Mouse (Mus musculus) left cerebral cortex, postnatal 36 days (tissue): ENCODE measurements around the gene Ciao1. TPM values are rescaled to one million over a fixed set of nuclear protein-coding genes. Genes with fewer than 3 reads are reported as not detected.
"Not testable (repeated sequence)": the region's sequence is repeated elsewhere in the genome, so short reads cannot be mapped to it uniquely, and the experiment has no call there.

Experiments
- DNase-seq, 2 experiments: peaks; one replicate each; pipeline ENCODE4 v3.0.0; 2021 to 2022; ENCODE audit warnings: low spot score in 2 of 2, mixed read lengths in 1 of 2
- intact Hi-C: fragments of 180-260 bp; cut with DNase I; formaldehyde crosslinking; loops from one replicate; pipeline ENCODE4 v1.15.1; 2025
- total RNA-seq, 2 experiments: library from RNA; stranded (reverse); gene quantifications; 2 replicates each; pipeline ENCODE4 v1.2.3; 2021

Gene Ciao1
- total RNA-seq, 2 experiments from 2014 or later, result 77.3 to 90.5 TPM

DNA sequence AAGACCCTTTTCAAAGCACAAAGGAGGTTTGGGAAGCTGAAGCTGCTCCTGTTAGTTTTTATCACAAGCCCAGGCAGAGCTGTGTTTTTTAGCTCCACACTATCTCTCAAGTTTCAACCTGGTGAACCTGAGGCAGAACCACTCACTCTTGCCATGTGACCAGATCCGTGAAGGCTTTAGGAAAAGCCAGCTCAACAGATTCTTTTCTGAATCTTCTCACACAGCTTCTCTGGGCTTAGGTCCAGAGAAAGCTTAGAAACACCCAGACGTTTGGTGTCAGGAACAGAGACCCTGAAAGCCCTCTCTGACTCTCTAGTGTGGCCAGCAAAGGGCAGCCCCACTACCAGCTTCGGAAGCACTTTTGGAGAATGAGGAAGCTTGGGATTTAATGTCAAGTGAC lies 3.8 kb upstream of the Ciao1 start:
- intact Hi-C loops, result no loop called here
- DNase-seq, result no peak

DNA sequence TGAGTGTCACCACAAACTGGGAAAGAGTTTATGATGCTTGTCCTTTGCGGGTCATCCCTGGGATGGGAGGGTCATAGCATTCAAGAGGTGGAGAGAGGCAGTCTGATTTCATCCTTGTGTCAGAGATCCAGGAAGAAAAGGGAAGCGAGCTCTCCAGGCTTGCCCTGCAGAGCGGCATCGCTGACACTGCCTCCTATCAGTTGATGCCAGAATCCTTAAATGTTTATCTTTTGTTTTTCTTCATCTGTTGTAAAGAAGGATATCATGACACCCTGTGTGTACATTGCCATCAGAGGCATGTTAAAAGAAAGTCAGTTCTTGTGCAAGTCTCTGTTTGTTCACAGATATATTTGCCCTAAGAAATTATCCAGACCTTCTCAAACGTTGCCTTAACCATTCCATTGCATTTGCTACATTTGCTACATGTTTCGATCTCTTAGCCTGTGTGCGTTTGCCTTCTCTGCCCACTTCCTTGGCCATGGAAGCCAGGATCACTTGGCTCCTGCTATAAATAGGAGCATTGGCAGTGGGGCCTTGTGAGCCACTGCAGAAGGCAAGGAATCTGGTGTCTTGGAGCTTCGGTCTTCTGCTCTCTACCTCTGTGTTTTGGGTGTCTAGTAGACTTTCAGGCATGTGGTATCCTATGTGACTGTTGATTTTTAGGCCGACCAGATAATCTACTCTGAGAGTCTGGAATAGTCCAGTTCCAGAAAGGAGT lies 2.8 kb upstream of the Ciao1 start:
- intact Hi-C loops, result no loop called here
- no peak for DNase-seq

DNA sequence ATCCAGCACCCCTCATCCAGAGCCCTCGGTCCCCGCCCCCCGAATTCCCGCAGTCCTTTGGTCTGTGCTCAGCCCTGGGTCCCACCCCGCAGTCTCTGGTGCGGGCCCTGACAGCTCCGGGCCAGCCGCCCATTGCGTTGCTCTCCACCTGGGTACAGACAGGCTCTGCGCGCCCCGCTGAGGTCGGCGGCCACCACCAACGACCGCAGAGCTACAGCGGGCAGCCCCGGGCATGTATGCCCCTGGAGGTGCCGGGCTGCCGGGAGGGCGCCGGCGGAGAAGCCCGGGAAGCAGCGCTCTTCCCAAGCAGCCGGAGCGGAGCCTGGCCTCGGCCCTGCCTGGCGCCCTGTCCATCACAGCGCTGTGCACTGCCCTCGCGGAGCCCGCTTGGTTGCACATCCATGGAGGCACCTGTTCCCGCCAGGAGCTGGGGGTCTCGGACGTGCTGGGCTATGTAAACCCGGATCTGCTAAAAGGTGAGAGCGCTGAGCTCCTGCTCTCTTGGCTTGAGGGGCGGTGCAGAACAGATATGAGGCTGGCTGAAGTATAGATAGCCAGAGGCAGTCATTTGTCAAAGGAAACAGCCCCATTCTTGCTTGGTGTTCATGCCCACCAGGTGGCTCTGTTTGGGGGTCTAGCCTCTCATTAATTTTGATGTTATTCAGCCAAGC lies 853 bp upstream of the Ciao1 start:
- intact Hi-C loops, result loop anchor here (5.0 kb wide), 1 partner anchor 41 kb away; the partner anchor contains the start of genes 1810024B03Rik and Snrnp200
- peak; percentile 43 to 56 for DNase-seq

DNA sequence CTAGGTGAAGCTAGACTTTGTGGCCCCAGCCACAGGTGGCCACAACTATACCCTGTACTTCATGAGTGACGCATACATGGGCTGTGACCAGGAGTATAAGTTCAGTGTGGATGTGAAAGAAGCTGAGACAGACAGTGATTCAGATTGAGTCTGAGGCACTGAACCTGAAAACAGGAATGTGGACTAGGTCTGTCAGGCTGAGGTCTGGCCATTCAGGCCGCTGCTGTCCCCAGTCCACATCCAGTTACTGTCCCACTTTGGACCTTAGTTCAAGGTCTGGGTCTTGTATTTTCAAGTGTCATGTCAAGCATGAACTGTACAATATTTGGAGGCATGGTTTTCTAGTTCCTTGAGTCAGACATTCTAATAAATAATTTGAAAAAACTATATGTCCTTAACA lies 7.6 kb downstream of the Ciao1 start:
- DNase-seq, result no peak
- intact Hi-C loops, result no loop called here

DNA sequence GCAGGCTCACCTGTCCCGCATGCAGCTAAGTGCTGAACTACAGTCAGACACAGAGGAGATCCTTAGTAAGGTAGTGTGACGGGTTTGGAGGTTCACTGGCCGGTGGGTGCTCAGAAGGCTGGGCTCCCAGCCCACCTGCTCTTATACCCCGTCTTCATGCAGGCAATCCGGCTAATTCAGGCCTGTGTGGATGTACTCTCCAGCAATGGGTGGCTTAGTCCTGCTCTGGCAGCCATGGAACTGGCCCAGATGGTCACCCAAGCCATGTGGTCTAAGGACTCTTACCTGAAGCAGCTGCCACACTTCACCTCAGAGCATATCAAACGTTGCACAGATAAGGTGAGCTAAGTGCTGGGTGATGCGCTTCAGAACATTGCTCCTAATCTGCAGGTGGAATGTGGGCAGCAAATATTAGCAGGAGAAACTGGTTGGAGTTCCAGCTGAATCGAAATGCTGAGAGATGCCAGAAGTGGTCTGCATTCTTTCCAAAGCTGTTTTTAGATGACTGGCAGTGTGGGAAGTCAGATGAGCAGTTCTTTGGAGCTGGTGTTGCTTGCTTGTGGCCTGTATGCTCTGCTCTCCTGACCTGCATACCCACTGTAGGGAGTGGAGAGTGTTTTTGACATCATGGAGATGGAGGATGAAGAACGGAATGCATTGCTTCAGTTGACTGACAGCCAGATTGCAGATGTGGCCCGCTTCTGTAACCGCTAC lies 9.6 kb downstream of the Ciao1 start:
- no peak for DNase-seq
- intact Hi-C loops, result no loop called here

DNA sequence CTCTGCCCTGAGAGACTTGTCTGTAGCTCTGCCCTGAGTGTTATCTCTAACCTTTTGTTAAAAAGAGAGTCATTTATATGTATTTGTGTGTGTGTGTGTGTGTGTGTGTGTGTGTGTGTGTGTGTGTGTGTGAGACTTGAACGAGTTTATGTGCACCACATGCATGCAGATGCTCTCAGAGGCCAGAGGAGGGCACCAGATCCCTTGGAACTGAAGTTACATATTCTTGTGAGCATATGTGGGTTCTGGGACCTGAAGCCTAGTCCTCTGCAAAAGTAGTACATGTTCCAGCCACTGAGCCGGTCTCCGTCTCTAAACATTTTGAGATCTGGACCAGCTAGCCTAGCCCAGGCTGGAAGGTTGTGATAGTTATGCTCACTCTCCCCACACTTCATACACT lies 22.4 kb downstream of the Ciao1 start:
- intact Hi-C loops, result no loop called here
- DNase-seq, result no peak

DNA sequence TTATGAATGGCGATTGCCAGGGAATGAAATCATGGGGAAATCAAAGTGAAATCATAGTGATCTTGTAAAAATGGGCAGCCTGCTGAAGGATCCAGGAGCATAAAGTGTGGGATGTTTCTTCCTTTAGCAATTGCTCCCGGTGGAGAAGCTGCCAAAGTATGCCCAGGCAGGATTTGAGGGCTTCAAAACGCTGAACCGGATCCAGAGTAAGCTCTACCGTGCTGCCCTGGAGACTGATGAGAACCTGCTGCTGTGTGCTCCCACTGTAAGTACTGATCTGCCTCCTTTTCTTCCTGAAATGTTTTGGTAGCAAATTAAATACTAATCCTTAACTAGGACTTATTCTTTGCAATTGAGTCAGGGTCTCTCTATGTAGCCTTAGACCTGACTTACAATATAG lies 29.9 kb downstream of the Ciao1 start:
- intact Hi-C loops, result loop anchor here (10.0 kb wide), 1 partner anchor 473 kb away; no protein-coding TSS in a partner anchor

DNA sequence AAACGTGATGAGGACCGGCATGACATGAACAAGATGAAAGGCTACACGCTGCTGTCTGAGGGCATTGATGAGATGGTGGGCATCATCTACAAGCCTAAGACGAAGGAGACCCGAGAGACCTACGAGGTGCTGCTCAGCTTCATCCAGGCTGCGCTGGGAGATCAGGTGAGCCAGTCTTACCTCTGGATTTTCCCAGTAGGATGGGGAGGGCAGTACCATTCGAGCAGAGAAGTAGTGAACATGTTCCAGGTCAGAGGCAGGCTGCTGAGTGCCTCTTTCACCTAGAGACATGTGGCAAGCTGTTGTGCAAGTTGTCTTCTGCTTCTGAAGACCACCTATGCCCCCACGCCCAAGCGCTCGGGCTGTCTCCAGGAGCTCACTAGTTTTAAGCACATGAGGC lies 36.9 kb downstream of the Ciao1 start:
- intact Hi-C loops, result loop anchor here (10.0 kb wide), 1 partner anchor 466 kb away; no protein-coding TSS in a partner anchor
- no peak for DNase-seq

More for the DNA sequence above, 29.9 kb downstream of the Ciao1 start:
- DNase-seq, result no peak

DNA sequence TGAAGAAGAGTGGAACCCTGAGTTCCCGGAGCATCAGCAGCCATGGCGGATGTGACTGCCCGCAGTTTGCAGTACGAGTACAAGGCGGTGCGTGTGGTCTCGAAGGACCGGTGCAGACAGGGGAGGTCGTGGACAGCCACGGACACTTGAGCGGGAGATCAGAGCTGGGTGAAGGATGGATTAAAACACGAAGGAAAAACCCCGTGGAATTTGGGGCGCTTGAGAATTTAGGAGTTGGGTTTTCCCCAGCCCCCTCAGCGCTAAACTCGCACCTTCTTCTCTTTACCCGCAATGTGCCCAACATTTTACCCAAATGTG lies 39.2 kb downstream of the Ciao1 start:
- DNase-seq, result no peak
- intact Hi-C loops, result loop anchor here (5.0 kb wide), 1 partner anchor 39 kb away; the partner anchor contains the start of genes Ciao1 and Tmem127

DNA sequence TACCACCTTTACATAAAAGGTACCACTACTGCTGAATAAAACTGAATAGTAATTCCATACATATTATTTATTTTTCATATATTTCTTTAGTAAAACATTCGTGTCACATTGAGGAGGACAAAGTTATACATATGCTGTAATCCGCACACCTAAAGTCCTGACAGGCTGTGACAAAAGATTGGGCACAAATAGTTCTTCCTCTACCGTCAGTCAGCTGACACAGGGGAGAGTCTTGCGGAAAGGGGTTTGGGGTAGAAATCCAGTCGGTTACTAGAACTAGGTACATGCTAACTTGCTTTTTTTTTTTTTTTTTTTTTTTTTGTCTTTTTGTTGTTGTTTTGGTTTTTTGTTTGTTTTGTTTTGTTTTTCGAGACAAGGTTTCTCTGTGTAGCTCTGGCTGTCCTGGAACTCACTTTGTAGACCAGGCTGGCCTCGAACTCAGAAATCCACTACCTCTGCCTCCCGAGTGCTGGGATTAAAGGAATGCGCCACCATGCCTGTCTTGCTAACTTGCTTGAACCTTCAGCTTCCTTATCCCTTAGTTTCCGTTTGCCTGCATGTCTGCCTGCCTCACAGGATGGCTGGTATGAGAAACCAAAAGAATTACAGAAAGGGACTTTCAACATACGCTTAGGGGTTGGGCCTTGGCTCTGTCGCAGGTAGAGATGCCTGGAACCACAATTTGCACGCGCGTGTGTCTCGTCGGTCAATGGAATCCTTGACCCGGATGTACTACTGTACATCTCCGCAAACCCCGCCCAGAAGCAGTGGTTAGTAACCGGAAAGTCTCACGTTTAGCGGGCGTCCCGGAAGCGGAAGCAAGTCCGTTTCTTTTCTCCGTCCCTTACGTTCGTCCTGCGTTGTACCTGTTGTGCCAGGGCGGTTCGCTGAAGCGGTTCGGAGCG lies 39.8 kb downstream of the Ciao1 start, which contains the start of the genes 1810024B03Rik and Snrnp200:
1810024B03Rik (minus strand) TSS at position 734 of the 905 bp plus-strand sequence.
Snrnp200 (plus strand) TSS at position 840 of the 905 bp plus-strand sequence.
- intact Hi-C loops, result loop anchor here (5.0 kb wide), 1 partner anchor 40 kb away; the partner anchor contains the start of genes Ciao1 and Tmem127
- peak; percentile 93 to 94 for DNase-seq

DNA sequence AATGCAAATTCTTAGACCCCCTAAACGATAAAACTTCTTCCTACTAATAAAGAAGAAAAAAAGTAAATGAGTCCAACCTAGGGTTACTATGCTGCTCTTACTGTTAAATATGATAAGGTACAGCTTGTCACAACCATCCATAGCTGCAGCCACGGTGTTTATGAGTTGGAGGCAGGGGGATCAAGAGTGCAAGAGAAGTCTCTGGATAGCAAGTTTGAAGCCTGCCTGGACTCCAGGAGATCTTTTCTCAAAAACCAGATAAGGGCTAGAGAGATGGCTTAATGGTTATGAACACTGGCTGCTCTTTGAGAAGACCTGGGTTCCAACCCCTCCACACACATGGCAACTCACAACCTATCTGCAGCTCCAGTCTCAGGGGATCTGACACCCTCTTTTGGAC lies 40.7 kb downstream of the Ciao1 start:
- intact Hi-C loops, result loop anchor here (5.0 kb wide), 1 partner anchor 40 kb away; the partner anchor contains the start of genes Ciao1 and Tmem127
- no peak for DNase-seq

DNA sequence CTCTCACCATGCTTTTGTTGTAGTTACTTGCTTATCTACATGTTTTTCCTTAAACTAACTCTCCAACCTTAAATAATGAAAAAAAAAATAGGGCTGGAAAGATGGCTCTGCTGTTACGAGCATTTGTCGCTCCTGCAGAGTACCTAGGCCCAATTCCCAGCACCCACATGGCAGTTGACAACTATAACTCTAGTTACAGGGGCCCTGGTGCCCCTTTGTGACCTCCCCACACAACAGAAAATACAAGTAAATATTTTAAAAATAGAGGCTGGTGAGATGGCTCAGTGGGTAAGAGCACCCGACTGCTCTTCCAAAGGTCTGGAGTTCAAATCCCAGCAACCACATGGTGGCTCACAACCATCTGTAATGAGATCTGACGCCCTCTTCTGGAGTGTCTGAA lies 41.7 kb downstream of the Ciao1 start:
- not testable (repeated sequence) for DNase-seq
- intact Hi-C loops, result loop anchor here (2.0 to 5.0 kb wide), 2 partner anchors 37 to 41 kb away; partner anchors contain the start of genes Ciao1 and Tmem127

DNA sequence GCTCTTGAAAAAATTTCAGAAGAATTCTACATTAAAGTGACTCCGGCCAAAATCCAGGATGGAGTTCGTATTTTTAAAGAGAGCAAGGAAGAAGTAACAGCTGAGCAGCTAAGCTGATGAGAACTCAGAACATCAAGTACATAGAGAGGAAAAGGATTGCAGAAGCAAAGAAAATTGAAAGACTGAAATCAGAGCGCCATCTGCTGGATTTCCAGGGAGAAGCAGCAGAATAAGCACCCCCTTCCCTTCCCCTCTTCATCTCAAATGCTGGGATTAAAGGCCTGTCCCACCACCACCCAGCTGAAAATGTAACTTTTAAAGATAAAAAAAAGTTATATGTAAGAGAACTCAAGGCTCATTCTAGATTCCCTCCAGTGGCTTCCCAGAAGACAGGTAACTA lies 42.7 kb downstream of the Ciao1 start:
- peak; percentile 38 to 46 for DNase-seq
- intact Hi-C loops, result loop anchor here (2.0 to 5.0 kb wide), 2 partner anchors 36 to 42 kb away; partner anchors contain the start of genes Ciao1 and Tmem127

Other genes starting within 250 kb of the Ciao1 start
- gene Ap4e1, start 239.1 kb downstream of the Ciao1 start, total RNA-seq, result 10 to 100 TPM; 10.9 to 16.0 TPM
- gene Blvra, start 177.2 kb downstream of the Ciao1 start, total RNA-seq, result 10 to 100 TPM; 27.3 to 28.4 TPM
- gene Ncaph, start 113.9 kb downstream of the Ciao1 start, total RNA-seq, result 1 to 10 TPM; 1.8 to 1.9 TPM
- gene Itpripl1, start 104.4 kb downstream of the Ciao1 start, total RNA-seq, result 1 to 10 TPM; 1.8 to 2.6 TPM
- gene 1810024B03Rik, start 39.5 kb downstream of the Ciao1 start, total RNA-seq, result 1 to 10 TPM in 1 of 2 experiments, under 1 TPM in 1; 0.69 to 1.4 TPM
- 10 to 100 TPM; 84.5 to 87.8 TPM for gene Snrnp200, start 39.4 kb downstream of the Ciao1 start, total RNA-seq
- 10 to 100 TPM; 74.1 to 87.5 TPM for gene Tmem127, start 92 bp upstream of the Ciao1 start, total RNA-seq
- gene Stard7, start 22.4 kb upstream of the Ciao1 start, total RNA-seq, result 100 to 1,000 TPM; 107 to 119 TPM
- gene Dusp2, start 88.3 kb upstream of the Ciao1 start, total RNA-seq, result 1 to 10 TPM; 1.6 to 2.5 TPM
- not detected for gene Astl, start 90.8 kb upstream of the Ciao1 start, total RNA-seq
- under 1 TPM; 0.25 to 0.97 TPM for gene Adra2b, start 115.4 kb upstream of the Ciao1 start, total RNA-seq
- under 1 TPM in 1 of 2 experiments, not detected in 1; 0.63 TPM for gene Gpat2, start 177.4 kb upstream of the Ciao1 start, total RNA-seq
- 10 to 100 TPM; 21.2 to 21.9 TPM for gene Fahd2a, start 196.7 kb upstream of the Ciao1 start, total RNA-seq